Mouse (Mus musculus) liver, embryonic 14.5 days (tissue): Measurements from ENCODE around the gene Gart. TPM values are rescaled to one million over a fixed set of nuclear protein-coding genes. Genes with fewer than 3 reads are reported as not detected.

ENCODE experiments used
- ATAC-seq: fragments of 200-750 bp; cut with Nextera tagmentation; 2 replicates; pipeline ENCODE4 v1.8.0; 2017; ENCODE audit warnings: moderate number of reproducible peaks, mild to moderate bottlenecking, moderate library complexity; ENCODE audit not compliant: insufficient read depth
- DNase-seq, 3 experiments: peaks; one replicate each; pipeline ENCODE4 v3.0.0-alpha.2; 2012 to 2013; ENCODE audit warnings: low read depth in 3 of 3, low spot score in 3 of 3
- H3K27ac ChIP-seq: fragments of 300-500 bp; sonication (generic); 2 replicates; pipeline ENCODE4 v1.5.1; 2014; ENCODE audit warnings: moderate library complexity, mild to moderate bottlenecking, control low read depth, inconsistent platforms
- H3K27me3 ChIP-seq: fragments of 300-500 bp; sonication (generic); 2 replicates; pipeline ENCODE4 v1.6.1; 2014; ENCODE audit warnings: mild to moderate bottlenecking, low read length, moderate library complexity; ENCODE audit not compliant: control insufficient read depth, insufficient read depth
- H3K36me3 ChIP-seq: fragments of 300-500 bp; sonication (generic); replicated peaks from 2 replicates; pipeline ENCODE4 v1.6.1; 2014; ENCODE audit warnings: low read depth; ENCODE audit not compliant: control insufficient read depth, insufficient read depth
- H3K4me1 ChIP-seq, 2 experiments: fragments of 200-500 bp in 1 of 2; fragments of 300-500 bp in 1 of 2; sonication (generic) in 1 of 2; replicated peaks; 2 replicates each; pipeline ENCODE4 v1.6.1; 2012 to 2014; ENCODE audit warnings: antibody characterized with exemption in 1 of 2, inconsistent platforms in 1 of 2, low read length in 1 of 2; ENCODE audit not compliant: control insufficient read depth in 2 of 2, insufficient read depth in 2 of 2
- H3K4me2 ChIP-seq: fragments of 300-500 bp; sonication (generic); 2 replicates; pipeline ENCODE4 v1.6.1; 2014; ENCODE audit warnings: low read depth, mild to moderate bottlenecking, control low read depth, moderate library complexity
- H3K4me3 ChIP-seq, 2 experiments: fragments of 200-500 bp in 1 of 2; fragments of 300-500 bp in 1 of 2; sonication (generic) in 1 of 2; 2 replicates each; pipeline ENCODE4 v1.5.1; 2012 to 2014; ENCODE audit warnings: low read depth in 2 of 2, low read length in 2 of 2, mild to moderate bottlenecking in 2 of 2, control low read depth in 1 of 2, inconsistent platforms in 1 of 2, moderate library complexity in 1 of 2; ENCODE audit not compliant: insufficient read depth in 1 of 2
- H3K9ac ChIP-seq: fragments of 300-500 bp; sonication (generic); replicated peaks from 2 replicates; pipeline ENCODE4 v1.6.1; 2014; ENCODE audit warnings: mild to moderate bottlenecking, control low read depth, moderate library complexity
- H3K9me3 ChIP-seq: fragments of 300-500 bp; sonication (generic); 2 replicates; pipeline ENCODE4 v1.6.1; 2016; ENCODE audit warnings: low read length, mixed read lengths; ENCODE audit not compliant: control insufficient read depth
- CTCF ChIP-seq: IDR thresholded peaks from 2 replicates; pipeline ENCODE4 v1.5.1; 2016; ENCODE audit warnings: antibody characterized with exemption, low read depth, control low read depth
- EP300 ChIP-seq: IDR thresholded peaks from 2 replicates; pipeline ENCODE4 v1.6.1; 2016; ENCODE audit warnings: antibody characterized with exemption, low read depth
- WGBS: fragments of 180-500 bp; shearing (Covaris S2); extraction: QIAGEN DNeasy Blood & Tissue Kit; methylation state at CpG from one replicate; pipeline ENCODE4 v1.1.7; 2014; ENCODE audit not compliant: insufficient replicate concordance; 5-methylcytosine and 5-hydroxymethylcytosine counted together
- polyA plus RNA-seq, 2 experiments: library from polyadenylated mRNA; depleted of rRNA in 1 of 2; stranded (reverse) in 1 of 2; unstranded in 1 of 2; fragments of >200 nt; fragmentation: Nextera tagmentation in 1 of 2; extraction: Ambion mirVana in 1 of 2; gene quantifications; 2 replicates each; pipeline versions ENCODE4 v1.2.1 to v1.2.3; 2012 to 2014

Gene Gart
- polyA plus RNA-seq, 2 experiments = 42.3 to 61.3 TPM

DNA sequence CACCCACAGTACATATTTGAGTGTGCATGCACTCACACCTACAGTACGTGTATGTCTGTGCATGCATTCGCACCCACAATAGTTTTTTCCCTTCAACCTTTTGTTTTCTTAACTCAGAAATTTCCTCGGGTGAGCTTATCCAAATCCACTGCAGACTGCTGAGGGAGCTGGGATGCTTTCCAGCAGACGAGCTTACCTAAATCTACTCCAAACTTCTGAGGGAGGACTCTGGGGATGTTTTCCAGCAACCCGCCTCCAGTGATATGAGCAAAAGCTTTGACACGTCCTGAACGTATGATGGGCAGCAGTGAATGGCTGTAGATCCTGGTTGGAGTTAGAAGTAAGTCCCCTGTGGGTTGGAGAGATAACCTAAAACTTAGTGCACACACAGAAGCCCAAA is 18.9 kb downstream of the Gart start:
- DNase-seq (no peak), ATAC-seq (no peak)
- no peak overlapping the region for H3K4me3 ChIP-seq
- H3K9ac ChIP-seq = no peak overlapping the region
- peaks cover 66% of the 10 kb centered on the region for H3K36me3 ChIP-seq
- H3K27ac ChIP-seq = no peak overlapping the region
- H3K4me1 ChIP-seq = no peaks in the 10 kb centered on the region
- H3K4me2 ChIP-seq = no peak overlapping the region
- WGBS = 74% methylated on average over 7 of the region's 7 CpGs
- no peaks in the 10 kb centered on the region for H3K9me3 ChIP-seq
- TF ChIP-seq EP300 = no peak
- no peak for TF ChIP-seq CTCF
- H3K27me3 ChIP-seq = no peaks in the 10 kb centered on the region

DNA sequence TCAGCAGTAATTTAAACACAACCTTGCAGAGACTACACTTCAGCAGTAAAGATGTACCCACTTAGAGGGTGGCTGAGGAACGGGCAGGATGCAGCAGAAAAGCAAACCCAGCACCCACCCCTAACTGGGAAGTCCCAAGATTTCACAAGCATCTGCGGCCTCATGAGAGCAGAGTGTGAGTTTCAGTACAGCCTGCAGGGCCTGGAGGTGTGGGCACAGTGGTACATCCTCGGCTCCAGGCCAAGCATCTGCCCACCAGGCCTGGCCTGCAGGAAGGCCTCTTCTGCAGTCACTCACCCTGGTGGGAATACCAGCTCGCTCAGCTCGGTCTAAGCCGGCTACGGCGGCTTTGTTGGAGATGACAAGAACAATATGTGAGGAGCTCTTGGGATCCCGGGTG is 23.7 kb downstream of the Gart start:
- peaks cover 62% of the 10 kb centered on the region for H3K36me3 ChIP-seq
- H3K4me3 ChIP-seq = no peak overlapping the region
- H3K27ac ChIP-seq = no peak overlapping the region
- no peaks in the 10 kb centered on the region for H3K27me3 ChIP-seq
- ATAC-seq (no peak), DNase-seq (no peak)
- H3K4me2 ChIP-seq = no peak overlapping the region
- WGBS = 86% methylated on average over 9 of the region's 9 CpGs
- H3K9me3 ChIP-seq = no peaks in the 10 kb centered on the region
- peaks cover 0 to 3% of the 10 kb centered on the region in 2 experiments; a peak in 2 of 4 replicates for H3K4me1 ChIP-seq
- TF ChIP-seq CTCF (no peak), EP300 (no peak)
- H3K9ac ChIP-seq = no peak overlapping the region

- ATAC-seq = no peak
- TF ChIP-seq CTCF (no peak), EP300 (no peak)
- no peak for DNase-seq
- 88% methylated on average over 11 of the region's 11 CpGs for WGBS
- Histone ChIP-seq H3K36me3 (peaks cover 47% of the 10 kb centered on the region), H3K4me1 (peaks cover 0 to 5% of the 10 kb centered on the region in 2 experiments; a peak in 2 of 4 replicates), H3K27me3 (no peaks in the 10 kb centered on the region), H3K4me3 (no peak overlapping the region), H3K9me3 (no peaks in the 10 kb centered on the region), H3K27ac (no peak overlapping the region), H3K9ac (no peak overlapping the region), H3K4me2 (no peak overlapping the region)
These were observed 25.8 kb downstream of the Gart start for GRCm38 (mm10) chr16:91620991-91621390.

DNA sequence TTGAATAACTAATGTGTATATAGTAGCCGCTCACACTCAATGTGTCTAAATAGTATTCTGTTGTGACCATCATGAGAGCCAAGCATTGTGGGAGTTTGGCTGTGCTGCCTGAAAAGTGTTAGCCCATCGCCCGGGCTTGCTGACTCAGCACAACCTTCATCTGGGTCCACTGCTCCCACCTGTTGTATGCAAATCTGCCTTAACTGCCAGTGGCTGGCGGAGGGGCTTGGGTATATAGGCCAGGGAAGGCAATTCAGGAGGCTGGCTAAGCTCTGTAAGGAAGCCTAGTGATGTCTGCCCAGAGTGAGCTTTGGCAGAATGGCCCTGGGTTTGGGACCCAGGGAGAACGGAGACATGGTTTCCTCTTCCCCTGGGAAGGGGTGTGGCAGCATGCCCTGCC is 26.6 kb downstream of the Gart start:
- Histone ChIP-seq H3K9me3 (no peaks in the 10 kb centered on the region), H3K4me2 (no peak overlapping the region), H3K36me3 (peaks cover 42% of the 10 kb centered on the region), H3K27ac (no peak overlapping the region), H3K4me3 (no peak overlapping the region), H3K9ac (no peak overlapping the region), H3K27me3 (no peaks in the 10 kb centered on the region), H3K4me1 (peaks cover 0 to 5% of the 10 kb centered on the region in 2 experiments; a peak in 2 of 4 replicates)
- TF ChIP-seq CTCF = no peak
- no peak for TF ChIP-seq EP300
- no peak for DNase-seq
- ATAC-seq = no peak
- 78% methylated on average over 5 of the region's 5 CpGs for WGBS

GRCm38 (mm10) chr16:91618511-91619501 is 27.9 kb downstream of the Gart start, which contains the start of gene Dnajc28:
Dnajc28 (minus strand) TSS chr16:91619026.
- H3K4me1 ChIP-seq = peaks cover 0 to 5% of the 10 kb centered on the region in 2 experiments; a peak in 2 of 4 replicates
- TF ChIP-seq CTCF (no peak), EP300 (no peak)
- 9% methylated on average over 39 of the region's 39 CpGs for WGBS

More at GRCm38 (mm10) chr16:91618511-91619501, 27.9 kb downstream of the Gart start, which contains the start of gene Dnajc28:
- Histone ChIP-seq H3K4me2 (peak within 1 kb of the TSS; percentile 86), H3K9me3 (no peaks in the 10 kb centered on the region), H3K27ac (peak within 1 kb of the TSS; percentile 1), H3K9ac (peak within 1 kb of the TSS; percentile 80), H3K27me3 (no peaks in the 10 kb centered on the region), H3K4me3 (peak within 1 kb of the TSS; percentile 67 to 96), H3K36me3 (peaks cover 35% of the 10 kb centered on the region)
- DNase-seq (peak; percentile 57 to 63 (median 57)), ATAC-seq (peak; percentile 87)
